Mouse (Mus musculus) embryonic facial prominence, embryonic 13.5 days (tissue): ENCODE data around the gene Man2a2. TPM values are rescaled to one million over a fixed set of nuclear protein-coding genes. Genes with fewer than 3 reads are reported as not detected.
A peak's percentile ranks its signal among the peaks of the same experiment; 100 is the strongest.

ENCODE experiments used
- ATAC-seq: fragments of 200-750 bp; cut with Nextera tagmentation; 2 replicates; pipeline ENCODE4 v1.8.0; 2017; ENCODE audit warnings: low read depth; ENCODE audit not compliant: insufficient number of reproducible peaks, insufficient read depth, low FRiP score, low TSS enrichment
- H3K27ac ChIP-seq: fragments of 300-500 bp; sonication (generic); 2 replicates; pipeline ENCODE4 v1.5.1; 2015; ENCODE audit warnings: moderate library complexity, mild to moderate bottlenecking, inconsistent platforms
- H3K27me3 ChIP-seq: fragments of 300-500 bp; sonication (generic); 2 replicates; pipeline ENCODE4 v1.6.1; 2015; ENCODE audit warnings: mild to moderate bottlenecking, inconsistent platforms
- H3K36me3 ChIP-seq: fragments of 300-500 bp; sonication (generic); 2 replicates; pipeline ENCODE4 v1.6.1; 2015; ENCODE audit warnings: mild to moderate bottlenecking, inconsistent platforms
- H3K4me1 ChIP-seq: fragments of 300-500 bp; sonication (generic); 2 replicates; pipeline ENCODE4 v1.6.1; 2015; ENCODE audit warnings: inconsistent platforms
- H3K4me2 ChIP-seq: fragments of 300-500 bp; sonication (generic); 2 replicates; pipeline ENCODE4 v1.6.1; 2015; ENCODE audit warnings: moderate library complexity, mild to moderate bottlenecking, inconsistent platforms
- H3K4me3 ChIP-seq: fragments of 300-500 bp; sonication (generic); 2 replicates; pipeline ENCODE4 v1.5.1; 2015; ENCODE audit warnings: mild to moderate bottlenecking, inconsistent platforms
- H3K9ac ChIP-seq: fragments of 300-500 bp; sonication (generic); 2 replicates; pipeline ENCODE4 v1.6.1; 2015; ENCODE audit warnings: mild to moderate bottlenecking, inconsistent platforms
- H3K9me3 ChIP-seq: fragments of 300-500 bp; sonication (generic); 2 replicates; pipeline ENCODE4 v1.6.1; 2016; ENCODE audit warnings: inconsistent platforms
- WGBS: fragments of 180-500 bp; shearing (Covaris S2); methylation state at CpG from one replicate; pipeline ENCODE4 v1.1.7; 2015; ENCODE audit warnings: mixed read lengths; 5-methylcytosine and 5-hydroxymethylcytosine counted together
- polyA plus RNA-seq: library from polyadenylated mRNA; unstranded; fragments of >200 nt; fragmentation: Nextera tagmentation; extraction: Ambion mirVana; gene quantifications from 2 replicates; pipeline ENCODE4 v1.2.1, GENCODE M21; 2015

Man2a2 gene
- polyA plus RNA-seq, 1 experiment from 2014 or later, result 25.3 TPM

DNA sequence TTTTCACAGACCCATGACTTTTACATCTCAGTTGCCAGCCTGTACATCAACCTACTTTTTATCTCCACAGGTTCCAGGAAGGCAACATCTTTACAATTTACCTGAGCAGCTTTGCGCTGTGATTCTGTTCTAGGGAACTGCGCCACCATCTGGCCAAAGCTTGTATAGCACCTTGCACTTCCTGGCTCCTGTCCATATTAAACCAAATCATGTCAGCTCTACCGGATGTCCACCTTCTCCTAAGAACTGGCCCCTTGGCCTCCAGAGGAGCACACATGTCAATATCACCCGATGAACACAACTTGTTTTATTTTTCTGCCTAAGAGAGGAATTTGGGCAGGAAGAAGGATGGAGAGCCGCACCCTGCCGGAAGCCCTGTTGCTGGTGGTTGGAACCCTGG, 6.3 kb upstream of the Man2a2 start:
- H3K4me3 ChIP-seq, result no peak overlapping the region
- H3K4me2 ChIP-seq, result no peak overlapping the region
- ATAC-seq, result no peak
- WGBS, result 38% methylated on average over 6 of the region's 6 CpGs
- H3K9ac ChIP-seq, result no peak overlapping the region
- no peaks in the 10 kb centered on the region for H3K9me3 ChIP-seq
- H3K27me3 ChIP-seq, result no peaks in the 10 kb centered on the region
- no peaks in the 10 kb centered on the region; the same call in 1 of the 2 replicates for H3K4me1 ChIP-seq
- no peak overlapping the region for H3K27ac ChIP-seq
- peaks cover 22% of the 10 kb centered on the region for H3K36me3 ChIP-seq

DNA sequence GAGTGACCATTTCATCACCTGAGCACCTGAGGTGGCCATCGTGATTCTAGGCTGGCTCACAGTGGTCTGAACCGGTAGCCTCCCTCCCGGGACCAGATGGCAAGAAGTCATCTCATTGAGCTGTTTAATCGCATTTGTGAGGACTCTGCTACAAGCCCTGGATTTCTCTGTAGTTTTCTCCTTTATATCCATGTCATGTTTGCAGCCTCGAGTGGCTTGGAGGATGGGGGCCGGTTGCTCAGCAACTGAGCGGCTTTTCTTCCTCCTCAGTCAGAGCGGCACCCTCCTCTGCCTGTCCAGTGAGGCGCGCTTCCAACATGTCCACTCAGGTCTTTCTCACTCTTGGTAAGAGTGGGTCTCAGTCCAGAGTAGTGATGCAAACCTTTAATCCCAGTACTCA, 5.0 kb upstream of the Man2a2 start:
- H3K4me1 ChIP-seq, result 0 out of 2 replicates have a peak, but pooled peaks cover 4% of the 10 kb centered on the region
- no peak for ATAC-seq
- H3K9ac ChIP-seq, result no peak overlapping the region
- no peak overlapping the region for H3K4me2 ChIP-seq
- 80% methylated on average over 10 of the region's 10 CpGs for WGBS
- H3K4me3 ChIP-seq, result no peak overlapping the region
- H3K9me3 ChIP-seq, result no peaks in the 10 kb centered on the region
- H3K36me3 ChIP-seq, result peaks cover 22% of the 10 kb centered on the region
- no peaks in the 10 kb centered on the region for H3K27me3 ChIP-seq
- H3K27ac ChIP-seq, result no peak overlapping the region

DNA sequence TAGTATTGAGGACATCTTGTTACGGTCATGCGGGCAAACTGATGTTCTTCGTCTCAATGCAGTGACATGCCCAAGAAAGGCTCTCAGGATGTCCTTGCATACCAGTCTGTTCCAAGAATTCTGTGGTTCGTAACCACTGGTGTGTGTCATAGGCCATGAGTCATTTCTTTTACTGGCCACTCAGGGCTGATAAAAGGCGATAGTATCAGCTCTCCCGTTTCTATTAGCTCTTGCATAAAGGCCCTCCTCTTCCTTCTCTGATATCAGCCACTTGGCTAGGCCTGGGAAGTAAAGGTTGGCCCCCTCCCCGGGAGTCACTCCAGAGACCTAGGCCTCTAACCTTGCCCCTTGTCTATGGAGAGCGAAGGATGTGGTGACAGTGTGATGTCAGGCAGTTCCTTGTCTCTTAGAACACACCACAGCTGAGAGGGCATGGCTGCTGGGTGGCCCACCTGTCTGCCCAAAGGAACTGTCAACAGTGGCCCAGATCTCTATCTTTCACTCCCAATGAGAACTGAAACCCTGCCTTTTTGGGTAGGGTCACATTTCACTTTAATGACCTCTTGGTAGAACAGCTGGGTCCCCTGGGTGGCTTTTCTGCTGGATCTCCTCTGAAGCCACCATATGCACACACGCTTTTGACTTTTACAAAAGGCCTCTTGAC, 4.3 kb upstream of the Man2a2 start:
- WGBS, result 85% methylated on average over 9 of the region's 9 CpGs
- no peak overlapping the region for H3K4me3 ChIP-seq
- 0 out of 2 replicates have a peak, but pooled peaks cover 4% of the 10 kb centered on the region for H3K4me1 ChIP-seq
- H3K9ac ChIP-seq, result no peak overlapping the region
- H3K9me3 ChIP-seq, result no peaks in the 10 kb centered on the region
- ATAC-seq, result no peak
- H3K4me2 ChIP-seq, result no peak overlapping the region
- H3K27ac ChIP-seq, result no peak overlapping the region
- peaks cover 20% of the 10 kb centered on the region for H3K36me3 ChIP-seq
- no peaks in the 10 kb centered on the region for H3K27me3 ChIP-seq

DNA sequence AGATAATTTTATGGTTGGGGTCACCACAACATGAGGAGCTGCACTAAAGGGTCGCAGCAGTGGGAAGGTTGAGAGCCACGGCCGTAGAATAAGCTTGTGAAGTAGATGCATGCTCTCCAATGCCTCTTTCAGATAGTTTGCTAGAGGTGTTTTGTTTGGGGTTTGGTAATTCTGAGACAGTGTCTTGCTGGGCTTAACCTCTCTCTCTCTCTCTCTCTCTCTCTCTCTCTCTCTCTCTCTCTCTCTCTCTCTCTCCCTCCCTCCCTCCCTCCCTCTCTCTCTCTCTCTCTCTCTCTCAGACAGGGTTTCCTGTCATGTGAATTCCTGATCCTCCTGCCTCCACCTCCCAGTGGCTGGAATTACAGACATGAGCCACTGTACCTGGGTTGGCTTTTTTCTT, 3.6 kb upstream of the Man2a2 start:
- Histone ChIP-seq H3K4me1 (peaks cover 9% of the 10 kb centered on the region), H3K4me2 (no peak overlapping the region), H3K36me3 (peaks cover 12% of the 10 kb centered on the region), H3K27ac (no peak overlapping the region), H3K9ac (no peak overlapping the region), H3K27me3 (no peaks in the 10 kb centered on the region), H3K9me3 (no peaks in the 10 kb centered on the region), H3K4me3 (no peak overlapping the region)
- ATAC-seq, result no peak
- WGBS, result 91% methylated on average over 3 of the region's 3 CpGs

DNA sequence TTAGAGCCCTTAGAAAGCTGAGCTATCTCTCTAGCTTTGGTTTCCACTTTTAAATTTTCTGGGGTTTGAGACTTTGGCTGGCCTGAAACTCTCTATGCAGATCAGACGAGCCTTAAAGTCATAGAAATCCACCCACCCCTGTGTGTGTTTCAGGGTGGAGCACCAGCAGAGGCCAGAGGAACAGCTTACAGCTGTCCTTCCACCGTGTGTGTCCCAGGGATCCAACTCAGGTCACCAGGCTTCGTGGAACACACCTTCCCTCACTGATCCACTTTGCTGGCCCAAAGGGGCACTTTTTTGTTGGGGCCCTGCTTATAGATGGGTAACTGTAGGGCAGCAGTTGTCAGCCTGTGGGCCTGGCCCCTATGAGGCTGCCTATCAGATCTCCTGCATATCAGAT, 3.1 kb upstream of the Man2a2 start:
- Histone ChIP-seq H3K27ac (no peak overlapping the region; the same call in 1 of the 2 replicates), H3K4me1 (peaks cover 14% of the 10 kb centered on the region), H3K4me2 (no peak overlapping the region), H3K36me3 (peaks cover 8% of the 10 kb centered on the region), H3K9ac (no peak overlapping the region), H3K27me3 (no peaks in the 10 kb centered on the region), H3K4me3 (no peak overlapping the region), H3K9me3 (no peaks in the 10 kb centered on the region)
- no peak for ATAC-seq
- WGBS, result 57% methylated on average over 3 of the region's 3 CpGs

DNA sequence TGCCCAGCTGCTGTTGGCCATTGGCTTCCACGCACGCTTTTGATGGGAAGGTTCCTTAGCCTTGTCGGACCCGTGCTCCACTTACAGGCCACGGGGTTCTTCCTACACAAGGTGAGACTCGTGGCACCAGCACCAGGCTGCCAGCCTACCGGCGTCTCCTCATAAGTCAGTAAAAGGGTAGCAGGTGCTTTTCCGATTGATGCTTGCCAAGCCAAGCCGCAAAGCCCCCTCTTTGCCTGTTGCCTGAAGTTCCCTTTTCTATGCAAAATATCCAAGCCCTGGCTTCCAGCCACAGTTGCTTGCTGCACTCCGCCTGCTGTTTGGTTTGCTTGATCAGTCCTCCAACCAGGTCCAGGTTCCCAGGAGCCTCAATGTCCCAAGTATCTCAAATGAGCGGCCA, 2.7 kb upstream of the Man2a2 start:
- Histone ChIP-seq H3K4me1 (peaks cover 18% of the 10 kb centered on the region), H3K36me3 (peaks cover 5% of the 10 kb centered on the region; the same call in 1 of the 2 replicates), H3K27me3 (no peaks in the 10 kb centered on the region), H3K27ac (no peak overlapping the region; the same call in 1 of the 2 replicates), H3K4me2 (no peak overlapping the region), H3K9me3 (no peaks in the 10 kb centered on the region), H3K9ac (no peak overlapping the region), H3K4me3 (no peak overlapping the region)
- 84% methylated on average over 12 of the region's 12 CpGs for WGBS
- no peak for ATAC-seq

DNA sequence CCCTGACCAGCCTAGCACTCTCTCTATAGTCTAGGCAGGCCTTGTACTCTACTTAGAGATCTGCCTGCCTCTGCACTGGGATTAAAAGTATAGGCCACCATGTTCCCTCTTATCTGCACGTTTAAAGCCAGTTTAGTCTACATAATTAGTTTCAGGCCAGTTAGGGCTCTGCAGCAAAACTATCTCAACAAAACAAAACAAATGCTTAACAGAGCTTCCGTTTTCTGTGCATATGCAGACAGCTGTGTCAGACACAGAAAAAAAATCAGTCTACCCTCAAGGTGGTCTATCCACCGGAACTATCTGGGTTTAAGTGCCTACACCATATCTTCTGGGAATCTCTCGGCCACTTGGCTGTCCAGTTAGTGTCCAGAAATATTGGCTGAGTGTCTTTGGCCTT, 2.2 kb upstream of the Man2a2 start:
- no peak for ATAC-seq
- Histone ChIP-seq H3K9ac (no peak overlapping the region), H3K27ac (no peak overlapping the region), H3K4me1 (peaks cover 23% of the 10 kb centered on the region), H3K9me3 (no peaks in the 10 kb centered on the region), H3K27me3 (no peaks in the 10 kb centered on the region), H3K4me2 (no peak overlapping the region), H3K36me3 (peaks cover 5% of the 10 kb centered on the region), H3K4me3 (no peak overlapping the region)
- WGBS, result 64% methylated on average over 4 of the region's 4 CpGs

DNA sequence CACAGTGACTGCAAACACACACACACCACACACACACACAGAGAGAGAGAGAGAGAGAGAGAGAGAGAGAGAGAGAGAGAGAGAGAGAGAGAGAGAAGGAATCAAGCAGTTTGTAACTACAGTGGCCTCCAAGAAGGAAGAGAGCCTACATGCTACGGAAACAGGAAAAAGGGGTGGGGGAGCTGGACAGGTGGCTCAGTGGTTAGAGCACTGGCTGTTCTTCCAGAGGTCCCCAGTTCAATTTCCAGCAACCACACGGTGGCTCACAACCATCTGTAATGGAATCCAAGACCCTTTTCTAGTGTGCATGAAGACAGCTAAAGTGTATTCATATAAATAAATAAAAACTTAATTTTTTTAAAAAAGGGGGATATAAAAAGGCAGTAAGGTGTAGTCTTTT, 1.5 kb upstream of the Man2a2 start:
- Histone ChIP-seq H3K4me1 (peaks cover 24% of the 10 kb centered on the region), H3K9me3 (no peaks in the 10 kb centered on the region), H3K36me3 (peaks cover 11% of the 10 kb centered on the region), H3K4me3 (no peak overlapping the region), H3K27ac (no peak overlapping the region), H3K9ac (no peak overlapping the region), H3K4me2 (no peak overlapping the region), H3K27me3 (no peaks in the 10 kb centered on the region)
- ATAC-seq, result no peak
- WGBS, result 57% methylated on average over 2 of the region's 2 CpGs

DNA sequence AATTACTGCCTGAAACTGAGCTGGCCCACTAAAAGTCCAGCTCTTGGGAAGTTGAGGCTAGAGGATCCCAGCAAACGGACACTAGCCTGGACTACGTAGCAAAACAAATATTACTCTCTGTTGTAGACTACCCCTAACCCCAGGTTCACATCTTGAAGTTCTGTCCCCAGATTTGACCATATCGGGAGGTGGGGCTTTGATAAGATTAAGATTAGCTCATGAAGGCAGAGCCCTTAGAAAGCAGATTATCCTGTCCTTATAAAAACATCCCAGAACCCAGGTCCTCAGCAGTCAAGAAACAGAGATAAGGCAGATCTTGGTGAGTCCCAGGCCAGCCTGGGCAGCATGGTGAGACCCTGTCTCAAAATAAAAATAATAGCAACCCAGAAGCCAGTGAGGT, 991 bp upstream of the Man2a2 start:
- Histone ChIP-seq H3K4me2 (no peak overlapping the region), H3K9ac (no peak overlapping the region), H3K4me1 (peaks cover 24% of the 10 kb centered on the region), H3K4me3 (no peak overlapping the region), H3K27me3 (no peaks in the 10 kb centered on the region), H3K27ac (no peak overlapping the region), H3K9me3 (no peaks in the 10 kb centered on the region), H3K36me3 (peaks cover 16% of the 10 kb centered on the region)
- whole genome bisulfite sequencing, result 86% methylated on average over 3 of the region's 3 CpGs
- ATAC-seq, result no peak

DNA sequence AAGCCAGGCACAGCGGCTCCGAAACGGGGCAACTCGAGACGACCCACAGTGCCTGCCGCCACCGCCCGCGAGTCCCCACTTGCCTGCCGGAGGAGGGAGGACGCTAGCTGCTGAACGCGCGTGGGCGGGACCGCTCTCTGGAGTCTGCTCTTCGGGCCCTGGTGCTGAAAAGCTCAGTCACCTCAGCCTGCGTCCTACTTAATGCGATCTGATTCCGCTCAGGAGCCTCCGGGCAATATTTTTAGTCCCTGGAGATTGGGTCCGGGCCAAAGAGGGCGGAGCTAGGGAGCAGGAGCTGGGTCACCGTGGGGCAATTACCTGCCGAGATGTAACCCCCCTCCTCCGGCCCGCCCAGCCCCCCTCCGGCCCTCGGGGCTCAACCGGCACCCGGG, 530 bp downstream of the Man2a2 start:
- peaks cover 31% of the 10 kb centered on the region for H3K36me3 ChIP-seq
- H3K4me2 ChIP-seq, result peak overlapping the region; percentile 77
- ATAC-seq, result peak; percentile 76
- 0% methylated on average over 31 of the region's 31 CpGs for WGBS
- no peaks in the 10 kb centered on the region for H3K9me3 ChIP-seq
- peaks cover 24% of the 10 kb centered on the region for H3K4me1 ChIP-seq
- peak overlapping the region; percentile 87 for H3K9ac ChIP-seq
- peak overlapping the region; percentile 88 for H3K4me3 ChIP-seq
- peak overlapping the region; percentile 92 for H3K27ac ChIP-seq
- no peaks in the 10 kb centered on the region for H3K27me3 ChIP-seq

DNA sequence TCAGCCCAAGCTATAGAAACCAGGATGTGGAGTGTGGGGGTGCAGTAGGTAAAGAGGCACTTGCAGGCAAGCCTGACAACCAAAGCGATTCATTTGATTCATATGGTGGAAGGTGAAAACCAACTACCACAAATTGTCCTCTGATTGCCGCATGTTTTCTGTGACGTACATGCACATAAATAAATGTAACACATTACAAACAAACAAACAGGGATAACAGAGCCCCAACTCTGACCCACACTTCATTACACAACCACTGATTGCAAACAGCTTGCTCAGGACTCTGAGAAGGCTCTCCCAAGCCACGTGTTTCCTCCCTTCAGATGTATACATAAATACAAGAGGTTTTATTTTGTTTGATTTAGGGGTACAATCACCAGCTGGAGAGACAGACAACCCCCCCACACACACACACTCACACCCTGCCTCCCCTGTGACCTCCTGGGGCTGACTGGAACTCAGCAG, 1.2 kb downstream of the Man2a2 start:
- no peaks in the 10 kb centered on the region for H3K27me3 ChIP-seq
- ATAC-seq, result no peak
- peak overlapping the region; percentile 88 for H3K4me3 ChIP-seq
- H3K36me3 ChIP-seq, result peaks cover 35% of the 10 kb centered on the region
- H3K9me3 ChIP-seq, result no peaks in the 10 kb centered on the region
- WGBS, result 25% methylated on average over 4 of the region's 4 CpGs
- H3K9ac ChIP-seq, result peak overlapping the region; percentile 87
- peak overlapping the region; percentile 92 for H3K27ac ChIP-seq
- peaks cover 24% of the 10 kb centered on the region for H3K4me1 ChIP-seq
- H3K4me2 ChIP-seq, result peak overlapping the region; percentile 77

DNA sequence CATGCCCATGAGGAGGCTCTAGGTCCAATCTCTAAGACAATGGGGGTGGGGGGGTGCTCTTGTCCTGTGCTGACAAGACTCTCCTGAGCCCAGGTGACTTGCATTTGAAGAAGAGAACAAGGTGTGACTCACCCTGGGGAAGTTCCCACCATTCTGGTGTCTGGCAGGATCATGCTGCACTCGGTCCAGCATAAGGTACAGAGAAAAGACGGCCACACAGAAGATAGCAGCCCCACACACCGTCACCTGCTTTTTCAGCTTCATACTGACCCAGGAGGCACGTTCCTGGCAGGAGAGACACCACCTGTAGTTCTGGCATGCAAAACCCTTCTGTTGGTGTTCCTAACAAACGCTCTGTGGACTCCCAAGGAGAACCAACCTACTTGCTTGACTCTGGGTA, 1.7 kb downstream of the Man2a2 start:
- WGBS, result 55% methylated on average over 5 of the region's 5 CpGs
- Histone ChIP-seq H3K4me1 (peaks cover 24% of the 10 kb centered on the region), H3K4me2 (peak overlapping the region; percentile 77), H3K27me3 (no peaks in the 10 kb centered on the region), H3K4me3 (peak overlapping the region; percentile 88; the same call in 1 of the 2 replicates), H3K9ac (peak overlapping the region; percentile 87), H3K36me3 (peaks cover 41% of the 10 kb centered on the region), H3K27ac (peak overlapping the region; percentile 92), H3K9me3 (no peaks in the 10 kb centered on the region)
- ATAC-seq, result no peak
